Mouse (Mus musculus) neural tube, embryonic 12.5 days (tissue): ENCODE measurements around the gene Tpm3. TPM values are rescaled to one million over a fixed set of nuclear protein-coding genes. Genes with fewer than 3 reads are reported as not detected.

Experiments used
- ATAC-seq: fragments of 200-750 bp; cut with Nextera tagmentation; 2 replicates; pipeline ENCODE4 v1.8.0; 2017; ENCODE audit warnings: low read depth, mild to moderate bottlenecking, moderate TSS enrichment, moderate library complexity; ENCODE audit not compliant: low FRiP score
- H3K27ac ChIP-seq: fragments of 300-500 bp; sonication (generic); 2 replicates; pipeline ENCODE4 v1.5.1; 2016
- H3K27me3 ChIP-seq: fragments of 300-500 bp; sonication (generic); replicated peaks from 2 replicates; pipeline ENCODE4 v1.6.1; 2016; ENCODE audit warnings: mild to moderate bottlenecking
- H3K36me3 ChIP-seq: fragments of 300-500 bp; sonication (generic); 2 replicates; pipeline ENCODE4 v1.6.1; 2016; ENCODE audit warnings: mild to moderate bottlenecking
- H3K4me1 ChIP-seq: fragments of 300-500 bp; sonication (generic); 2 replicates; pipeline ENCODE4 v1.6.1; 2016
- H3K4me2 ChIP-seq: fragments of 300-500 bp; sonication (generic); replicated peaks from 2 replicates; pipeline ENCODE4 v1.6.1; 2016; ENCODE audit warnings: mild to moderate bottlenecking
- H3K4me3 ChIP-seq: fragments of 300-500 bp; sonication (generic); 2 replicates; pipeline ENCODE4 v1.5.1; 2016
- H3K9ac ChIP-seq: fragments of 300-500 bp; sonication (generic); 2 replicates; pipeline ENCODE4 v1.6.1; 2016; ENCODE audit warnings: mild to moderate bottlenecking
- H3K9me3 ChIP-seq: fragments of 300-500 bp; sonication (generic); 2 replicates; pipeline ENCODE4 v1.6.1; 2016; ENCODE audit warnings: mild to moderate bottlenecking
- WGBS: fragments of 180-500 bp; shearing (Covaris S2); methylation state at CpG from one replicate; pipeline ENCODE4 v1.1.7; 2016; 5-methylcytosine and 5-hydroxymethylcytosine counted together
- polyA plus RNA-seq: library from polyadenylated mRNA; unstranded; fragments of >200 nt; fragmentation: Nextera tagmentation; extraction: Ambion mirVana; gene quantifications from 2 replicates; pipeline ENCODE4 v1.2.1, GENCODE M21; 2016

Tpm3 gene
- polyA plus RNA-seq, 1 experiment from 2014 or later = 470 TPM

GRCm38 (mm10) chr3:90076921-90077716 is 4.7 kb downstream of the Tpm3 start:
- ATAC-seq = no peak
- Histone ChIP-seq H3K9ac (no peak overlapping the region), H3K4me1 (peaks cover 16% of the 10 kb centered on the region), H3K4me3 (no peak overlapping the region), H3K36me3 (no peaks in the 10 kb centered on the region), H3K27ac (no peak overlapping the region), H3K4me2 (no peak overlapping the region), H3K27me3 (no peaks in the 10 kb centered on the region), H3K9me3 (no peaks in the 10 kb centered on the region)
- WGBS = 10% methylated on average over 5 of the region's 5 CpGs

GRCm38 (mm10) chr3:90078224-90078623 is 5.8 kb downstream of the Tpm3 start:
- 60% methylated on average over 5 of the region's 5 CpGs for WGBS
- H3K4me1 ChIP-seq = peaks cover 21% of the 10 kb centered on the region
- no peak overlapping the region for H3K4me2 ChIP-seq
- H3K27me3 ChIP-seq = no peaks in the 10 kb centered on the region
- H3K9ac ChIP-seq = no peak overlapping the region
- no peak overlapping the region for H3K4me3 ChIP-seq
- H3K9me3 ChIP-seq = no peaks in the 10 kb centered on the region
- ATAC-seq = no peak
- H3K27ac ChIP-seq = no peak overlapping the region
- H3K36me3 ChIP-seq = no peaks in the 10 kb centered on the region

GRCm38 (mm10) chr3:90079133-90079762 is 6.8 kb downstream of the Tpm3 start:
- no peaks in the 10 kb centered on the region for H3K9me3 ChIP-seq
- peak overlapping the region; percentile 81 for H3K4me3 ChIP-seq
- peaks cover 31% of the 10 kb centered on the region for H3K4me1 ChIP-seq
- H3K27ac ChIP-seq = peak overlapping the region; percentile 79
- under 1% methylated on average over 33 of the region's 33 CpGs for WGBS
- no peaks in the 10 kb centered on the region for H3K36me3 ChIP-seq
- H3K4me2 ChIP-seq = peak overlapping the region; percentile 89
- H3K9ac ChIP-seq = peak overlapping the region; percentile 83
- no peaks in the 10 kb centered on the region for H3K27me3 ChIP-seq
- ATAC-seq = peak; percentile 96

GRCm38 (mm10) chr3:90079763-90080497 is 7.5 kb downstream of the Tpm3 start:
- peak overlapping the region; percentile 83 for H3K9ac ChIP-seq
- WGBS = under 1% methylated on average over 53 of the region's 53 CpGs
- no peaks in the 10 kb centered on the region for H3K27me3 ChIP-seq
- no peaks in the 10 kb centered on the region for H3K36me3 ChIP-seq
- peak overlapping the region; percentile 81 for H3K4me3 ChIP-seq
- H3K4me1 ChIP-seq = peaks cover 31% of the 10 kb centered on the region
- H3K27ac ChIP-seq = peak overlapping the region; percentile 79
- peak overlapping the region; percentile 89 for H3K4me2 ChIP-seq
- no peaks in the 10 kb centered on the region for H3K9me3 ChIP-seq
- ATAC-seq = peak; percentile 70

- Histone ChIP-seq H3K27ac (peak overlapping the region; percentile 79), H3K9ac (peak overlapping the region; percentile 83), H3K9me3 (no peaks in the 10 kb centered on the region), H3K4me1 (peaks cover 31% of the 10 kb centered on the region), H3K36me3 (no peaks in the 10 kb centered on the region), H3K27me3 (no peaks in the 10 kb centered on the region), H3K4me2 (peak overlapping the region; percentile 89), H3K4me3 (peak overlapping the region; percentile 81)
- no peak for ATAC-seq
- 2% methylated on average over 6 of the region's 6 CpGs for WGBS
Measured at GRCm38 (mm10) chr3:90080498-90080863, 8.0 kb downstream of the Tpm3 start.

- WGBS = 81% methylated on average over 5 of the region's 5 CpGs
- Histone ChIP-seq H3K9me3 (no peaks in the 10 kb centered on the region), H3K4me1 (peaks cover 31% of the 10 kb centered on the region), H3K36me3 (peaks cover 4% of the 10 kb centered on the region; the same call in 1 of the 2 replicates), H3K27me3 (no peaks in the 10 kb centered on the region), H3K4me2 (peak overlapping the region; percentile 89), H3K4me3 (no peak overlapping the region; the same call in 1 of the 2 replicates), H3K9ac (peak overlapping the region; percentile 10; the same call in 1 of the 2 replicates), H3K27ac (no peak overlapping the region)
- ATAC-seq = no peak
Measured at GRCm38 (mm10) chr3:90081365-90082240, 9.2 kb downstream of the Tpm3 start.

GRCm38 (mm10) chr3:90083034-90083433 is 10.6 kb downstream of the Tpm3 start:
- no peaks in the 10 kb centered on the region for H3K27me3 ChIP-seq
- peaks cover 16% of the 10 kb centered on the region for H3K36me3 ChIP-seq
- peaks cover 31% of the 10 kb centered on the region for H3K4me1 ChIP-seq
- H3K9me3 ChIP-seq = no peaks in the 10 kb centered on the region
- 73% methylated on average over 5 of the region's 5 CpGs for WGBS
- H3K4me3 ChIP-seq = no peak overlapping the region
- H3K9ac ChIP-seq = peak overlapping the region; percentile 42; the same call in 1 of the 2 replicates
- no peak for ATAC-seq
- peak overlapping the region; percentile 31 for H3K4me2 ChIP-seq
- H3K27ac ChIP-seq = no peak overlapping the region; the same call in 1 of the 2 replicates

GRCm38 (mm10) chr3:90083698-90084324 is 11.4 kb downstream of the Tpm3 start:
- Histone ChIP-seq H3K27ac (no peak overlapping the region), H3K9me3 (no peaks in the 10 kb centered on the region), H3K9ac (no peak overlapping the region), H3K27me3 (no peaks in the 10 kb centered on the region), H3K4me3 (no peak overlapping the region), H3K36me3 (peaks cover 24% of the 10 kb centered on the region), H3K4me2 (peak overlapping the region; percentile 21), H3K4me1 (peaks cover 28% of the 10 kb centered on the region)
- 56% methylated on average over 3 of the region's 3 CpGs for WGBS
- no peak for ATAC-seq

- Histone ChIP-seq H3K9ac (no peak overlapping the region), H3K4me2 (no peak overlapping the region), H3K27ac (no peak overlapping the region), H3K4me1 (peaks cover 26% of the 10 kb centered on the region), H3K4me3 (no peak overlapping the region), H3K9me3 (no peaks in the 10 kb centered on the region), H3K27me3 (no peaks in the 10 kb centered on the region), H3K36me3 (peaks cover 34% of the 10 kb centered on the region)
- no peak for ATAC-seq
- 88% methylated on average over 4 of the region's 4 CpGs for WGBS
Measured at GRCm38 (mm10) chr3:90084790-90085189, 12.3 kb downstream of the Tpm3 start.

- no peak for ATAC-seq
- no peak overlapping the region for H3K4me2 ChIP-seq
- no peaks in the 10 kb centered on the region for H3K27me3 ChIP-seq
- peaks cover 26% of the 10 kb centered on the region for H3K4me1 ChIP-seq
- 95% methylated on average over 6 of the region's 6 CpGs for WGBS
- no peak overlapping the region for H3K4me3 ChIP-seq
- no peak overlapping the region for H3K27ac ChIP-seq
- no peaks in the 10 kb centered on the region for H3K9me3 ChIP-seq
- no peak overlapping the region for H3K9ac ChIP-seq
- peaks cover 39% of the 10 kb centered on the region for H3K36me3 ChIP-seq
Measured at GRCm38 (mm10) chr3:90085281-90085680, 12.8 kb downstream of the Tpm3 start.

GRCm38 (mm10) chr3:90086068-90086467 is 13.6 kb downstream of the Tpm3 start:
- 94% methylated on average over 5 of the region's 5 CpGs for WGBS
- Histone ChIP-seq H3K4me2 (no peak overlapping the region), H3K9me3 (no peaks in the 10 kb centered on the region), H3K27ac (no peak overlapping the region), H3K9ac (no peak overlapping the region), H3K4me1 (peaks cover 23% of the 10 kb centered on the region), H3K4me3 (no peak overlapping the region), H3K27me3 (no peaks in the 10 kb centered on the region), H3K36me3 (peaks cover 46% of the 10 kb centered on the region)
- no peak for ATAC-seq
